Mouse (Mus musculus): ENCODE measurements around the gene Smim9. TPM values are rescaled to one million over a fixed set of nuclear protein-coding genes. Genes with fewer than 3 reads are reported as not detected.

Gene Smim9
- not detected in 2 replicates for polyA plus RNA-seq (2012)

GRCm38 (mm10) chrX:75163670-75164069 is at the start of gene Smim9:
Smim9 (minus strand) TSS chrX:75163770.

GRCm38 (mm10) chrX:75130467-75131160 is 33.0 kb downstream of the Smim9 start, which contains the start of gene Mpp1:
Mpp1 (minus strand) TSS chrX:75131016.

Other genes with a start within 250 kb of the Smim9 start
- gene Gab3, start 78.3 kb downstream of the Smim9 start, polyA plus RNA-seq (2012) = 0.34 and 0.43 TPM in 2 replicates
- 14.4 and 14.9 TPM in 2 replicates for gene Dkc1, start 67.9 kb downstream of the Smim9 start, polyA plus RNA-seq (2012)
- gene Mpp1, start 32.8 kb downstream of the Smim9 start, polyA plus RNA-seq (2012) = 3.8 and 5.4 TPM in 2 replicates
- 1.7 and 2.3 TPM in 2 replicates for gene Fundc2, start 218.6 kb upstream of the Smim9 start, polyA plus RNA-seq (2012)
- 0.05 TPM in 1 of 2 replicates, not detected in the other for gene F8, start 218.8 kb upstream of the Smim9 start, polyA plus RNA-seq (2012)